Comparison of ENCODE assay signal across 9 mouse cellular contexts in the genomic region with DNA sequence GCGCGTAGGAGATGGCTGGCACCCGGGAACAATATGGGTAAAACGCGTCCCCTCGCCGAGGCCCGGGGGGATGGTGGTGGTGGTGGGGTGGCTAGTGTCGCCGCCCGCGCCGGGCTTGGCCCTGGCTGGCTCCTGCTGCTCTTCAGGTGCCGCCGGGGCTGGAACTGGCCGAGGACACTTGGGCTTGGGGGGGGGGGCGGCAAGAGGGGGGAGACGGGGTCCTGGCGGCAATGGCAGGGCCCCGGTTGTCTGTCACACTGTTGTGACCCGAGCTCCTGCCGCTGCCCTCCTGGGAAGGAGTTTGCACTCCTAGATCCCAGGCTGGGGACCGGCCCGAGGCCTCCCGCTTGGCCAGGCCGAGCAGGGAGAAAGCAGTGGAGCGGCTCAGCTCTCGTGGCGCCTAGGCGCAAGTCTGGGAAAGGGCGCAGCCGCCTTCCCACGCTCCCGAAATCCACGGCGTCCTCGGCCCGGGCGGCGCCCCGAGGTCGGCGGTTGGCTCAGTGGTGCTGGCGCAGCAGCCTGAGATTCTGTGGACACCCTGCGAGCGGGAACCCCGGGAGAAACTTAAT. TPM values are rescaled to one million over a fixed set of nuclear protein-coding genes. Genes with fewer than 3 reads are reported as not detected.
DNase-seq lines count a peak whose midpoint lies in the region; ATAC-seq and TF ChIP-seq lines count a peak whose summit lies in the region.
"Had no signal": no experiment of that assay in that cellular context is flagged by ENCODE, and none has a peak within 500 bp of the region (broad histone marks: within the 10 kb centered on the region; RNA-seq: fewer than 3 reads in every experiment).

No protein-coding gene starts in this region.

- peak overlapping the region; percentile 40 for H3ac ChIP-seq in myocyte (ENCODE audit: control insufficient read depth, insufficient read length)

- no peak for TF ChIP-seq CTCF in spleen, adult 2 months (IDR thresholded peaks at IDR 0.05; ENCODE audit: extremely low read depth, insufficient read depth, insufficient read length, insufficient replicate concordance)
- TF ChIP-seq CTCF in intestine, postnatal 0 days (IDR thresholded peaks at IDR 0.05; ENCODE audit: low read depth), result no peak

- 33% methylated on average over 42 of the region's 47 CpGs for WGBS in spleen, adult 2 months
- WGBS in intestine, postnatal 0 days, result 19% methylated on average over 34 of the region's 47 CpGs
- WGBS in limb, embryonic 14.5 days, result 23% methylated on average over 22 of the region's 47 CpGs

- 0 out of 2 replicates have a peak overlapping the region, but pooled peaks have one; percentile 9 for H3K27ac ChIP-seq in spleen, adult 2 months (ENCODE audit: insufficient read depth, low read length)
- H3K27ac ChIP-seq in intestine, postnatal 0 days (ENCODE audit: low read depth, low read length), result peak overlapping the region; percentile 60; the same call in 1 of the 2 replicates
- H3K27ac ChIP-seq in limb, embryonic 14.5 days (replicated peaks; ENCODE audit: low read depth, low read length), result 0 out of 2 replicates have a peak overlapping the region, but pooled peaks have one; percentile 5
- H3K27ac ChIP-seq: macrophage had no signal

- no peaks in the 10 kb centered on the region for H3K79me2 ChIP-seq in myocyte (ENCODE audit: control insufficient read depth, insufficient read depth)

- H3K36me3 ChIP-seq in spleen, adult 2 months (ENCODE audit: control insufficient read depth, insufficient read depth, low read length), result no peaks in the 10 kb centered on the region
- H3K36me3 ChIP-seq in intestine, postnatal 0 days (ENCODE audit: control insufficient read depth, insufficient read depth), result no peaks in the 10 kb centered on the region
- no peaks in the 10 kb centered on the region for H3K36me3 ChIP-seq in limb, embryonic 14.5 days (ENCODE audit: control insufficient read depth, insufficient read depth, low read length)
- H3K36me3 ChIP-seq in myocyte (ENCODE audit: control insufficient read depth, insufficient read depth), result no peaks in the 10 kb centered on the region

- DNase-seq in spleen, adult 2 months (ENCODE audit: low read depth in 1 of 2, low spot score in 2 of 2), result no peak
- DNase-seq in spleen, postnatal 14 days (ENCODE audit: low spot score in 2 of 2), result no peak
- peak; percentile 33 for DNase-seq in embryo, embryonic 9.5 days (ENCODE audit: extremely low spot score)
- peak; percentile 90 for DNase-seq in heart, adult 11 months
- DNase-seq in limb, embryonic 14.5 days (ENCODE audit: low spot score), result no peak
- DNase-seq in urinary bladder, postnatal 14 days (ENCODE audit: low spot score), result peak; percentile 31

- no peaks in the 10 kb centered on the region for H3K9me3 ChIP-seq in intestine, postnatal 0 days (ENCODE audit: control insufficient read depth)
- H3K9me3 ChIP-seq in limb, embryonic 14.5 days (ENCODE audit: control insufficient read depth, low read length), result no peaks in the 10 kb centered on the region

- ATAC-seq in intestine, postnatal 0 days, result peak; percentile 22; the same call in 1 of the 2 replicates
- ATAC-seq in limb, embryonic 14.5 days (ENCODE audit: low FRiP score, low read depth), result 0 out of 2 replicates have a peak, but pooled peaks have one; percentile 12

- H3K4me1 ChIP-seq in spleen, adult 2 months (ENCODE audit: control insufficient read depth, insufficient read depth, insufficient read length), result no peaks in the 10 kb centered on the region
- no peaks in the 10 kb centered on the region for H3K4me1 ChIP-seq in intestine, postnatal 0 days (replicated peaks; ENCODE audit: control insufficient read depth, insufficient read depth, low read length)
- H3K4me1 ChIP-seq in limb, embryonic 14.5 days (ENCODE audit: control insufficient read depth, insufficient read depth, low read length), result no peaks in the 10 kb centered on the region

- H3K4me2 ChIP-seq in intestine, postnatal 0 days (replicated peaks; ENCODE audit: low read depth), result peak overlapping the region; percentile 70
- peak overlapping the region; percentile 72 for H3K4me2 ChIP-seq in limb, embryonic 14.5 days (replicated peaks; ENCODE audit: low read depth, low read length, severe bottlenecking)
- peak overlapping the region; percentile 63 for H3K4me2 ChIP-seq in myocyte (ENCODE audit: low read depth)

- no peaks in the 10 kb centered on the region for H3K27me3 ChIP-seq in spleen, adult 2 months (ENCODE audit: control insufficient read depth, insufficient read depth, low read length)
- no peaks in the 10 kb centered on the region; the same call in 1 of the 2 replicates for H3K27me3 ChIP-seq in intestine, postnatal 0 days (replicated peaks; ENCODE audit: control insufficient read depth, insufficient read depth, low read length)
- no peaks in the 10 kb centered on the region; the same call in 1 of the 2 replicates for H3K27me3 ChIP-seq in limb, embryonic 14.5 days (ENCODE audit: control insufficient read depth, insufficient read depth, low read length)
- H3K27me3 ChIP-seq in myocyte (ENCODE audit: control insufficient read depth, insufficient read depth, insufficient read length), result no peaks in the 10 kb centered on the region

- no peak for TF ChIP-seq POLR2A in spleen, adult 2 months (IDR thresholded peaks at IDR 0.05; ENCODE audit: low read depth, low read length)
- TF ChIP-seq POLR2A in limb, embryonic 14.5 days (IDR thresholded peaks at IDR 0.05; ENCODE audit: borderline replicate concordance, extremely low read depth, insufficient read depth, insufficient read length), result no peak
- peak; percentile 42 for TF ChIP-seq POLR2A in myocyte (IDR thresholded peaks at IDR 0.05; ENCODE audit: insufficient read length, low read depth)

- H3K4me3 ChIP-seq in spleen, adult 2 months (ENCODE audit: extremely low read depth, insufficient read depth, insufficient read length), result peak overlapping the region; percentile 23; the same call in 1 of the 2 replicates
- peak overlapping the region; percentile 55 for H3K4me3 ChIP-seq in intestine, postnatal 0 days (ENCODE audit: low read depth, low read length)
- H3K4me3 ChIP-seq in limb, embryonic 14.5 days (replicated peaks; ENCODE audit: low read length), result peak overlapping the region; percentile 52
- H3K4me3 ChIP-seq in myocyte, result peak overlapping the region; percentile 32

- peak overlapping the region; percentile 69 for H3K9ac ChIP-seq in intestine, postnatal 0 days (ENCODE audit: low read depth, low read length)
- peak overlapping the region; percentile 70 for H3K9ac ChIP-seq in limb, embryonic 14.5 days (ENCODE audit: low read depth, low read length, severe bottlenecking)

TF ChIP-seq in myocyte, 11 proteins besides CTCF, POLR2A, EP300 and RAD21:
- TF ChIP-seq MAX (IDR thresholded peaks at IDR 0.05; ENCODE audit: low read depth) (no peak), E2F4 (IDR thresholded peaks at IDR 0.05; ENCODE audit: insufficient read depth) (no peak), TCF3 (IDR thresholded peaks at IDR 0.05; ENCODE audit: insufficient read length, low read depth) (no peak), TCF12 (IDR thresholded peaks at IDR 0.05; ENCODE audit: insufficient read depth, poor library complexity, severe bottlenecking) (no peak), MYOD1 (IDR thresholded peaks at IDR 0.05; ENCODE audit: control insufficient read depth in 1 of 3, insufficient read length in 2 of 3, low read depth in 2 of 3) (no peak), CEBPB (IDR thresholded peaks at IDR 0.05; ENCODE audit: insufficient read depth, poor library complexity, severe bottlenecking) (no peak), MYOG (IDR thresholded peaks at IDR 0.05; ENCODE audit: control insufficient read depth in 1 of 3, insufficient read depth in 1 of 3, insufficient read length in 2 of 3, low read depth in 2 of 3) (no peak), POLR2AphosphoS2 (IDR thresholded peaks at IDR 0.05; ENCODE audit: insufficient read length, low read depth) (no peak), SRF (IDR thresholded peaks at IDR 0.05; ENCODE audit: control insufficient read depth, insufficient read length, low read depth) (no peak), USF1 (IDR thresholded peaks at IDR 0.05; ENCODE audit: low read depth) (no peak), REST (IDR thresholded peaks at IDR 0.05; ENCODE audit: insufficient read depth, insufficient read length) (no peak)

RNA-seq across cellular contexts. Expression of a gene that starts 0.9 kb away (rescaled TPM):
- polyA plus RNA-seq in spleen, adult 2 months (2012; rRNA removed), result 2.4 and 2.6 TPM in 2 replicates
- polyA plus RNA-seq in intestine, postnatal 0 days (2015; fragmentation: Nextera tagmentation; extraction: Ambion mirVana), result 2.6 TPM in 2 replicates
- polyA plus RNA-seq in limb, embryonic 14.5 days (2012; rRNA removed), result 7.4 and 8.0 TPM in 2 replicates
- 6.5 and 7.4 TPM in 2 replicates for polyA plus RNA-seq in limb, embryonic 14.5 days (2014; fragmentation: Nextera tagmentation; extraction: Ambion mirVana)
- 2.1 TPM for polyA plus RNA-seq in myocyte (2012; fragmentation: generic; extraction: Trizol)

Comparison
In these comparisons a context has a peak if more than half of its experiments do, and no peak if none do; other contexts are left out.
1. DNase-seq: peak in embryo, embryonic 9.5 days (single experiment), heart, adult 11 months (single experiment) and urinary bladder, postnatal 14 days (single experiment); none in spleen, adult 2 months (0 of 2), spleen, postnatal 14 days (0 of 2) and limb, embryonic 14.5 days (single experiment).
2. H3K27ac ChIP-seq: peak in every context shown above with its lines; median percentile 60 in intestine, postnatal 0 days; 9 in spleen, adult 2 months; 5 in limb, embryonic 14.5 days.
3. Peak in every context shown above with its lines, with median percentiles within 50 percentile points of each other: H3K4me3 ChIP-seq and H3K4me2 ChIP-seq.